Mouse (Mus musculus): Measurements from ENCODE around the gene Pole3. TPM values are rescaled to one million over a fixed set of nuclear protein-coding genes. Genes with fewer than 3 reads are reported as not detected.
"Not testable (repeated sequence)": the region's sequence is repeated elsewhere in the genome, so short reads cannot be mapped to it uniquely, and the experiment has no call there.

The Pole3 gene
- total and polyA plus RNA-seq, 2 experiments from 2014 or later: 36.6 to 68.3 TPM

- Histone ChIP-seq H3K9me3 (ENCODE audit: low read length) (no peaks in the 10 kb centered on the region), H3K27ac (ENCODE audit: low read depth, low read length) (no peak overlapping the region), H3K4me3 (ENCODE audit: low read depth, low read length) (no peak overlapping the region), H3K4me1 (ENCODE audit: insufficient read depth) (peaks cover 3% of the 10 kb centered on the region; the same call in 1 of the 2 replicates), H3K36me3 (ENCODE audit: insufficient read depth) (no peaks in the 10 kb centered on the region), H3K27me3 (ENCODE audit: insufficient read depth, low read length) (peaks cover 20% of the 10 kb centered on the region), H3K4me2 (ENCODE audit: low read depth) (no peak overlapping the region), H3K9ac (no peak overlapping the region)
- ATAC-seq (no peak), DNase-seq (no peak)
- WGBS: 47% methylated on average over 10 of the region's 10 CpGs
- TF ChIP-seq CTCF (IDR thresholded peaks at IDR 0.05; ENCODE audit: low read depth): no peak
Measured at GRCm38 (mm10) chr4:62480709-62481605, 43.9 kb downstream of the Pole3 start.

DNA sequence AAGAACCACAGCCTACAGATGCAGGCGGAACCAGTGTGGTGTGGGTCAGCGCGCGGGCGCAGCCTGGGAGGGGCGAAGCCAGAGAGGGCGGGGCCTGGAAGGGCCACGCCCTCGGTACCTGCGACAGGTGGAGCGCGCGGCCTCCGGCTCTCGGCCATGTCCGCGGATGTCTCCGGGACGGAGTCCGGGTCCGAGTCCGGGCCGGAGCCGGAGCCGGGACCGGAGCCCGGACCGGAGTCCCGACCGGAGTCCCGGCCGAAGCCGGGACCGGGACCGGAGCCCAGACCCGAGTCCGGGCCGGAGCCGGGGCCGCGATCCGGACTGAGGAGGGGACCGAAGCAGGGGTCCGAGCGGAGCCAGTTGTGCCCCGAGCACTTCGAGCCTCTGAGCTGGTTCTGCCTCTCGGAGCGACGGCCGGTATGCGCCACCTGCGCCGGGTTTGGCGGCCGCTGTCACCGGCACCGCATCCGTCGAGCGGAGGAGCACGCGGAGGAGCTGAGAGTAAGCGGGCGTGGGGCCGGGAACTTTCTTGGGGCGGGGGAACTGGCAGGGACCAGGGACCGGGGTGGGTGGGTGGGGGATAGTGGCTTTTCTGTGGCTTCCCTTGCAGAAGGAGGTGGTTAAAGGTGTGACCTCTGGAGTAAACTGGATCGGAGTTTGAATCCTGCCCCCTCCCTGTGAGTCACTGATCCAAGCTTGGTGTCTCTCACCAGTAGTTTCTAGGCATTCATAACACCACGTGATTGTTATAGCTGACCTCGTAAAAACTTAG, 44.7 kb downstream of the Pole3 start, which contains the start of gene Bspry:
Bspry (plus strand) TSS at position 117 of the 772 bp plus-strand sequence.
- ATAC-seq: peak; percentile 54
- H3K4me3 ChIP-seq (ENCODE audit: low read depth, low read length): peak within 1 kb of the TSS; percentile 35
- H3K27me3 ChIP-seq (ENCODE audit: insufficient read depth, low read length): peaks cover 20% of the 10 kb centered on the region
- H3K4me1 ChIP-seq (ENCODE audit: insufficient read depth): peaks cover 3% of the 10 kb centered on the region; the same call in 1 of the 2 replicates
- no peak for TF ChIP-seq CTCF (IDR thresholded peaks at IDR 0.05; ENCODE audit: low read depth)
- 5% methylated on average over 70 of the region's 71 CpGs for WGBS
- no peak within 1 kb of the TSS for H3K27ac ChIP-seq (ENCODE audit: low read depth, low read length)
- H3K4me2 ChIP-seq (ENCODE audit: low read depth): peak within 1 kb of the TSS; percentile 75
- DNase-seq: no peak
- no peaks in the 10 kb centered on the region for H3K9me3 ChIP-seq (ENCODE audit: low read length)
- H3K36me3 ChIP-seq (ENCODE audit: insufficient read depth): no peaks in the 10 kb centered on the region
- H3K9ac ChIP-seq: no peak within 1 kb of the TSS; the same call in 1 of the 2 replicates

DNA sequence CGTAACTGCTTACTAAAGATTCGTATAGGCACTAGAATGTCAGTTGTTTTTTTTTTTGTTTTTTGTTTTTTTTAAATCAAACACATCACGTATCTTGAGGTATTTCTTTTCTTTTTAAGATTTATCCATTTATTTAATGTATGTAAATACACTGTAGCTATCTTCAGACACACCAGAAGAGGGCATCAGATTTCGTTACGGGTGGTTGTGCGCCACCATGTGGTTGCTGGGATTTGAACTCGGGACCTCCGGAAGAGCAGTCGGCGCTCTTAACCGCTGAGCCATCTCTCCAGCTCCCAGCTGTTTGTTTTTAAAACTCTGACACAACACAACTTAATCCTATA, 45.3 kb downstream of the Pole3 start:
- peak overlapping the region; percentile 35 for H3K4me3 ChIP-seq (ENCODE audit: low read depth, low read length)
- H3K4me1 ChIP-seq (ENCODE audit: insufficient read depth); H3K36me3 ChIP-seq (ENCODE audit: insufficient read depth); H3K9ac ChIP-seq; H3K27ac ChIP-seq (ENCODE audit: low read depth, low read length); H3K9me3 ChIP-seq (ENCODE audit: low read length); DNase-seq: not testable (repeated sequence)
- peaks cover 20% of the 10 kb centered on the region for H3K27me3 ChIP-seq (ENCODE audit: insufficient read depth, low read length)
- TF ChIP-seq CTCF (IDR thresholded peaks at IDR 0.05; ENCODE audit: low read depth): peak; percentile 64
- peak; percentile 20; the same call in 1 of the 2 replicates for ATAC-seq
- peak overlapping the region; percentile 75 for H3K4me2 ChIP-seq (ENCODE audit: low read depth)
- 13% methylated on average over 11 of the region's 11 CpGs for WGBS

DNA sequence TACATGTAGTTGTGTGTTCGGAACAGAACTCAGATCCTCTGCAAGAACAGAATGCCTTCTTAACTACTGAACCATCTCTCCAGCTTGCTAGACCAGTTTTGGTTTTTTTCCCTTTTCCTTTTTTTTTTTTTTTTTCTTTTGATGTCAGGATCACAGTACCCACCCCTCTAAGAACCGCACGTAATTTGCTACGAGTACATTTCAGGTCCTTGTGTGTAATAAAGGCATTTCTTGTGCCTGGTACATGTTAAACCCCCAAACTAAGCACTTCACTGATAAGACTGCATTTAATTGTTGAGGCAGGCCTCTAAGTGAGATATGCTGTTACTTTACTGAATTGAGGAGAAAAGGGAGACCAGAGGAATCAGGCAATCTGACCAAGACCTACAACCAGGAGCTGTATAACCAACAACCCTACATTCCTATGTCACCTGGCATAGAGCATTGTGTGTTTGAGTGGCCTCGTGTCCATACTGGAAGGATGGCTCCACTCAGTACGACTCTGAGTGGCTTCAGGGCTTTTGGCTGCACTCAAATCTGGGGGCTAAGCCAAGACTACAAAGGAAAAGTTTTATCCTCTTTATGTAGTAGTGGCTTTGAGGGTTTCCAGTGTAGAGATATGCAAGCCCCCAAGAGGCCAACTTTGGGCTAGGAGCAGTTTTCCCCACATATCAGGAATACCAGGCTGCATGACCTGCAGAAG, 47.2 kb downstream of the Pole3 start:
- peaks cover 3% of the 10 kb centered on the region; the same call in 1 of the 2 replicates for H3K4me1 ChIP-seq (ENCODE audit: insufficient read depth)
- TF ChIP-seq CTCF (IDR thresholded peaks at IDR 0.05; ENCODE audit: low read depth): no peak
- H3K4me2 ChIP-seq (ENCODE audit: low read depth): no peak overlapping the region
- no peak for ATAC-seq
- peaks cover 20% of the 10 kb centered on the region for H3K27me3 ChIP-seq (ENCODE audit: insufficient read depth, low read length)
- DNase-seq: no peak
- H3K4me3 ChIP-seq (ENCODE audit: low read depth, low read length): no peak overlapping the region
- H3K27ac ChIP-seq (ENCODE audit: low read depth, low read length): no peak overlapping the region
- H3K36me3 ChIP-seq (ENCODE audit: insufficient read depth): no peaks in the 10 kb centered on the region
- H3K9me3 ChIP-seq (ENCODE audit: low read length): no peaks in the 10 kb centered on the region
- WGBS: 81% methylated on average over 6 of the region's 6 CpGs
- H3K9ac ChIP-seq: no peak overlapping the region

DNA sequence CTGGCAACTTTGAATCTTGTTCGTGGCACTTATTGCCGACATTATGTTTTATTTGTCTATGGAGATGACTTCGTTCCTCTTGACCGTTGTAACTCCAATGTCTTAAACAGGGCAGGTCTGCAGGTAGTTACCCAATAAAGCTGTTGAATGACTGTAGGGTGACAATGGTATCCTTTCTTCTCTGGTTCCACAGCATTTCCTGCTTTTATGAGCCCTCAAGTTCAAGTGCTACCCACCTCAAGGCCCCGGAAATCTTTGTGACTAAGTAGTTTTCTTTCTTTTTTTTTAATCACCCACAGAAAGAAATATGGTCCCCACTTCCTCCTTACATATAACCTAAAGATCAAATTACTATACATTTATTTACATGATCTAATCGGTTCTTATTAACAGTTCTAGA, 49.1 kb downstream of the Pole3 start:
- Histone ChIP-seq H3K9ac (no peak overlapping the region), H3K27ac (ENCODE audit: low read depth, low read length) (no peak overlapping the region), H3K4me1 (ENCODE audit: insufficient read depth) (peaks cover 3% of the 10 kb centered on the region; the same call in 1 of the 2 replicates), H3K36me3 (ENCODE audit: insufficient read depth) (no peaks in the 10 kb centered on the region), H3K4me2 (ENCODE audit: low read depth) (no peak overlapping the region), H3K27me3 (ENCODE audit: insufficient read depth, low read length) (peaks cover 16% of the 10 kb centered on the region), H3K4me3 (ENCODE audit: low read depth, low read length) (no peak overlapping the region), H3K9me3 (ENCODE audit: low read length) (no peaks in the 10 kb centered on the region)
- DNase-seq: no peak
- ATAC-seq: no peak
- WGBS: 93% methylated on average over 6 of the region's 6 CpGs
- no peak for TF ChIP-seq CTCF (IDR thresholded peaks at IDR 0.05; ENCODE audit: low read depth)

DNA sequence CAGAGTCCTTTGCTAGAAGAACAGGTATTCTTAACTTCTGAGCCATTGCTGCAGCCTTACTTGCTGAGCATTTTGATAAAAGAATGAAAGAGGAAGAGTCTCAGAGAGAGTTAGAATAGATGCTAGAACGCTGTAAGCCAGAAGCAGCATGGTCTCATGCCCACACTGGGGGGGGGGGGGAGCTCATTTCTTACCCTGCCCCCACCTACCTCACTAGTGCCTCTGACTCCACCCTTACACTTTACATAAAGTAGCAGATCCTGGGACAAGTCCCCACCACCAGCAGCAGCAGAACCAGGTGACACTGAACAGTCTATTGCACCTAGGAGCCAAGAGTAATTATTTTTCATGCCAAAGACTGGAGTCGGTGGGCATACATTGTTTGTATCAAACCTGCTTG, 49.7 kb downstream of the Pole3 start:
- H3K9me3 ChIP-seq (ENCODE audit: low read length): no peaks in the 10 kb centered on the region
- no peak overlapping the region for H3K9ac ChIP-seq
- WGBS: 70% methylated on average over 2 of the region's 2 CpGs
- no peak for TF ChIP-seq CTCF (IDR thresholded peaks at IDR 0.05; ENCODE audit: low read depth)
- ATAC-seq (no peak), DNase-seq (no peak)
- H3K4me3 ChIP-seq (ENCODE audit: low read depth, low read length): no peak overlapping the region
- H3K4me2 ChIP-seq (ENCODE audit: low read depth): no peak overlapping the region
- H3K4me1 ChIP-seq (ENCODE audit: insufficient read depth): peaks cover 6% of the 10 kb centered on the region; the same call in 1 of the 2 replicates
- no peak overlapping the region for H3K27ac ChIP-seq (ENCODE audit: low read depth, low read length)
- no peaks in the 10 kb centered on the region for H3K36me3 ChIP-seq (ENCODE audit: insufficient read depth)
- peaks cover 16% of the 10 kb centered on the region for H3K27me3 ChIP-seq (ENCODE audit: insufficient read depth, low read length)

Other genes with a start within 250 kb of the Pole3 start
- gene Fkbp15, start 164.5 kb downstream of the Pole3 start, total RNA-seq (2014; rRNA removed): 34.0 and 43.3 TPM in 2 replicates
- gene Fkbp15, start 164.5 kb downstream of the Pole3 start, polyA plus RNA-seq (2015; fragmentation: Nextera tagmentation; extraction: Ambion mirVana): 14.3 and 19.1 TPM in 2 replicates
- gene Slc31a1, start 164.3 kb downstream of the Pole3 start, total RNA-seq (2014; rRNA removed): 15.2 and 16.2 TPM in 2 replicates
- 30.4 and 39.9 TPM in 2 replicates for gene Slc31a1, start 164.3 kb downstream of the Pole3 start, polyA plus RNA-seq (2015; fragmentation: Nextera tagmentation; extraction: Ambion mirVana)
- gene Cdc26, start 116.4 kb downstream of the Pole3 start, total RNA-seq (2014; rRNA removed): 51.1 and 79.4 TPM in 2 replicates
- 81.7 and 85.1 TPM in 2 replicates for gene Cdc26, start 116.4 kb downstream of the Pole3 start, polyA plus RNA-seq (2015; fragmentation: Nextera tagmentation; extraction: Ambion mirVana)
- 17.2 and 20.2 TPM in 2 replicates for gene Prpf4, start 116.3 kb downstream of the Pole3 start, total RNA-seq (2014; rRNA removed)
- gene Prpf4, start 116.3 kb downstream of the Pole3 start, polyA plus RNA-seq (2015; fragmentation: Nextera tagmentation; extraction: Ambion mirVana): 9.6 and 13.3 TPM in 2 replicates
- 1.3 TPM in 1 of 2 replicates, not detected in the other for gene Rnf183, start 89.8 kb downstream of the Pole3 start, total RNA-seq (2014; rRNA removed)
- 0.31 and 0.43 TPM in 2 replicates for gene Rnf183, start 89.8 kb downstream of the Pole3 start, polyA plus RNA-seq (2015; fragmentation: Nextera tagmentation; extraction: Ambion mirVana)
- 6.8 and 9.5 TPM in 2 replicates for gene Wdr31, start 54.2 kb downstream of the Pole3 start, total RNA-seq (2014; rRNA removed)
- gene Wdr31, start 54.2 kb downstream of the Pole3 start, polyA plus RNA-seq (2015; fragmentation: Nextera tagmentation; extraction: Ambion mirVana): 12.6 and 20.0 TPM in 2 replicates
- gene Bspry, start 45.0 kb downstream of the Pole3 start, total RNA-seq (2014; rRNA removed): 0.15 and 0.86 TPM in 2 replicates
- gene Bspry, start 45.0 kb downstream of the Pole3 start, polyA plus RNA-seq (2015; fragmentation: Nextera tagmentation; extraction: Ambion mirVana): 0.31 and 0.51 TPM in 2 replicates
- 3.5 and 6.6 TPM in 2 replicates for gene Hdhd3, start 21.6 kb downstream of the Pole3 start, total RNA-seq (2014; rRNA removed)
- 4.4 and 4.6 TPM in 2 replicates for gene Hdhd3, start 21.6 kb downstream of the Pole3 start, polyA plus RNA-seq (2015; fragmentation: Nextera tagmentation; extraction: Ambion mirVana)
- gene Alad, start 5.2 kb downstream of the Pole3 start, total RNA-seq (2014; rRNA removed): 35.8 and 37.6 TPM in 2 replicates
- gene Alad, start 5.2 kb downstream of the Pole3 start, polyA plus RNA-seq (2015; fragmentation: Nextera tagmentation; extraction: Ambion mirVana): 74.7 and 74.9 TPM in 2 replicates
- 0.31 and 0.38 TPM in 2 replicates for gene 4933430I17Rik, start 301 bp upstream of the Pole3 start, total RNA-seq (2014; rRNA removed)
- gene 4933430I17Rik, start 301 bp upstream of the Pole3 start, polyA plus RNA-seq (2015; fragmentation: Nextera tagmentation; extraction: Ambion mirVana): 0.50 and 0.72 TPM in 2 replicates
- gene Rgs3, start 34.8 kb upstream of the Pole3 start, total RNA-seq (2014; rRNA removed): 56.1 and 63.5 TPM in 2 replicates
- 34.7 and 47.3 TPM in 2 replicates for gene Rgs3, start 34.8 kb upstream of the Pole3 start, polyA plus RNA-seq (2015; fragmentation: Nextera tagmentation; extraction: Ambion mirVana)